Mouse (Mus musculus) kidney, postnatal 25 days (tissue): ENCODE data around the gene Gm20547.
"Not testable (repeated sequence)": the region's sequence is repeated elsewhere in the genome, so short reads cannot be mapped to it uniquely, and the experiment has no call there.

Experiments used
- DNase-seq, 2 experiments: peaks; one replicate each; pipeline ENCODE4 v3.0.0; 2021; ENCODE audit warnings: mixed read lengths in 2 of 2

Gene Gm20547

GRCm38 (mm10) chr17:34881683-34882310 is at the start of gene Gm20547:
Gene Gm20547, minus strand, starts transcription at chr17:34882042.
- peak; percentile 41 to 68 for DNase-seq

DNA sequence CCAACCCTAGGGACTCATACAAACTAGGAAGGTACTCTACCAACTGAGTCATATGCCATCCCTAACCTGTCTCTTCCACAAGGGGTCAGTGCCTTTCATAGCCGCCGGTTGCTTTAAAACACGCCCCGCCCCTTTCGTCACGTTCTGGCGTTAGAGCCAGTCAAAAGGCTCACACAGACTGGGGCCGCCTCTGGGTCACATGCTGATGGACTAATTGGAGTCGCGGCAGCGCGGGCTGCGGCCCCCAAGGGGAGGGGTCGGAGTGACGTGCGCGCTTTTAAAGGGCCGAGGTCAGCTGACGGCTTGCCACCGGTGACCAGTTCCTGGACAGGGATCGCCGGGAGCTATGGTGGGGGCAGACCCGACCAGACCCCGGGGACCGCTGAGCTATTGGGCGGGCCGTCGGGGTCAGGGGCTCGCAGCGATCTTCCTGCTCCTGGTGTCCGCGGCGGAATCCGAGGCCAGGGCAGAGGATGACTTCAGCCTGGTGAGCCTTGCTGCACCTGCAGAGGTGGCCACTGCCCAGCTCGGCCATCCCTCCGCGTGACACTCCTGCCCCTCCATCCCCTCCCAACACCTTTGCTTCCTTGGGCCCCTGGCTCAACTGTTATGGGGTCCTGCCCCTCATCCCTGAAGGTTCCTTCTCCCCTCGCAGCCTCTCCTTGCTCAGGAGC is 49.4 kb upstream of the Gm20547 start, which contains the start of gene Neu1:
TSS of gene Neu1 (plus strand) at position 193 of the 674 bp plus-strand sequence.
- peak; percentile 100 for DNase-seq

DNA sequence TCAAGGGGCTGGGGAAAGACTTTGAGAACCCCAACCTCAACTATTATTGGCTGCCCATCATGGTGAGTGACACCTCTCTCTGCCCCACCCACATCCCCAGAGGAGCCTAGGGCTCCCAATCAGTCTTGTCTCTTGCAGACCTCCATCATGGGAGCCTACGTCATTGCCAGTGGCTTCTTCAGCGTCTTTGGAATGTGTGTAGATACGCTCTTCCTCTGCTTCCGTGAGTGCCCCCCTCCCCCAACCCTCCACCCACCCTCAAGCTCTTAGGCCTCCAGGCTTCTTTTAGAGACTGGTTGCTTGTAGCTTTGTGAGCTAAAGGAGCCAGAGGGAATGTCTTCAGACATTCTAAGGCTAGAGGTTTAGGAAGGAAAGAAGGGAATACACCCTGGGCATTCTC is 47.0 kb upstream of the Gm20547 start:
- no peak for DNase-seq

- no peak for DNase-seq
These were observed 45.6 kb upstream of the Gm20547 start for GRCm38 (mm10) chr17:34927306-34928019.

DNA sequence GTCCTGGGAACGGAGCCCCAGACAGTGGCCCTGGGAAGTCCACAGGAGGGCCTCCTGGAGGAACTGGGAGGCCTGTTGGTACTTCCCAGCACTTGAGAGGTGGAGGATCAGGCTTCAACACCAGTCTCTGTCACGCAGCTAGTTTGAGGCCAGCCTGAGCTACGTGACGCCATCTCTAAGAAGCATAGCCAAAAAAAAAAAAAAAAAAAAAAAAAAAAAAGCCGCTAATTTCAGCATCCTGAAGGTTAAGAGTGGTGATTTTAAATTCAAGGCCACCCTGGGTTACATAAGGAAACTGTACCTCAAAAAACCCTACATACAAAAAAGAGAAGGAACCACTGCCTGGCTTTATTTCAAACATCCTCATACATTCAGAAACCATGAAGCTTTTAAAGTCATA is 42.4 kb upstream of the Gm20547 start:
- DNase-seq = no peak

- no peak for DNase-seq
These were observed 41.1 kb upstream of the Gm20547 start for GRCm38 (mm10) chr17:34922939-34923338.

GRCm38 (mm10) chr17:34917188-34917587 is 35.3 kb upstream of the Gm20547 start:
- DNase-seq = no peak

GRCm38 (mm10) chr17:34916316-34916715 is 34.5 kb upstream of the Gm20547 start:
- peak in 1 of 2 experiments; percentile 51 for DNase-seq

GRCm38 (mm10) chr17:34915410-34915831 is 33.6 kb upstream of the Gm20547 start:
- DNase-seq = peak; percentile 84 to 87

GRCm38 (mm10) chr17:34913930-34914665 is 32.3 kb upstream of the Gm20547 start, which contains the start of gene Slc44a4:
Gene Slc44a4, plus strand, starts transcription at chr17:34914466.
- peak; percentile 68 to 77 for DNase-seq

DNA sequence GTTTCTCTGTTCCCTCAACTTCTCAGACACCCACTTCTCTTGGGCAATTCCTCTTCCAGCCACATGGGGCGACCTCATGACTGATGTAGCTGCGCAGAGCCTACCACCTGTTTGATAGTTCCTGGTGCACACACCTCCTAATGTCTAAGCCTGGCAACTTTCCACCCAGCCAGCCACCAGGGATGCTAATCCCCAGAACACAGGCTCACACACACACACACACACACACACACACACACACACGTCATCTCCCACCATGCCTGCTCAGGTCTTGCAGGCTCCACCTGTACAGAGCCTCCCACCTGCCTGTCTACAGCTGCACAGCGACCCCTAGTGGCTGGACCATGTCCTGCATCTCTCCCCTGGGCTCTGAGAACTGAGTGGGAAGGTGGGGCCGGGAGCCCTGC is 30.1 kb upstream of the Gm20547 start:
- DNase-seq = peak; percentile 87 to 93

- peak; percentile 57 to 83 for DNase-seq
These were observed 29.1 kb upstream of the Gm20547 start for GRCm38 (mm10) chr17:34910982-34911381.

GRCm38 (mm10) chr17:34902895-34903294 is 21.1 kb upstream of the Gm20547 start:
- DNase-seq = no peak

DNA sequence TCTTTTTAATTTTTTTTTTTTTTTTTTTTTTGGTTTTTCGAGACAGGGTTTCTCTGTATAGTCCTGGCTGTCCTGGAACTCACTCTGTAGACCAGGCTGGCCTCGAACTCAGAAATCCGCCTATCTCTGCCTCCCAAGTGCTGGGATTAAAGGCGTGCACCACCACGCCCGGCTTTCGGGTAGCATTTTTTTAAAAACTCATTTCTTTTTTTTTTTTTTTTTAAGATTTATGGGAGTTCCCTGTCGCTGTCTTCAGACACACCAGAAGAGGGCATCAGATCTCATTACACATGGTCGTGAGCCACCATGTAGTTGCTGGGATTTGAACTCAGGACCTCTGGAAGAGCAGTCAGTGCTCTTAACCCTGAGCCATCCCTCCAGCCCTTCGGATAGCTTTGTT is 20.1 kb upstream of the Gm20547 start:
- DNase-seq = not testable (repeated sequence)

GRCm38 (mm10) chr17:34900826-34901225 is 19.0 kb upstream of the Gm20547 start:
- DNase-seq = not testable (repeated sequence)

- DNase-seq = peak; percentile 48 to 67
These were observed 18.0 kb upstream of the Gm20547 start for GRCm38 (mm10) chr17:34899890-34900243.

DNA sequence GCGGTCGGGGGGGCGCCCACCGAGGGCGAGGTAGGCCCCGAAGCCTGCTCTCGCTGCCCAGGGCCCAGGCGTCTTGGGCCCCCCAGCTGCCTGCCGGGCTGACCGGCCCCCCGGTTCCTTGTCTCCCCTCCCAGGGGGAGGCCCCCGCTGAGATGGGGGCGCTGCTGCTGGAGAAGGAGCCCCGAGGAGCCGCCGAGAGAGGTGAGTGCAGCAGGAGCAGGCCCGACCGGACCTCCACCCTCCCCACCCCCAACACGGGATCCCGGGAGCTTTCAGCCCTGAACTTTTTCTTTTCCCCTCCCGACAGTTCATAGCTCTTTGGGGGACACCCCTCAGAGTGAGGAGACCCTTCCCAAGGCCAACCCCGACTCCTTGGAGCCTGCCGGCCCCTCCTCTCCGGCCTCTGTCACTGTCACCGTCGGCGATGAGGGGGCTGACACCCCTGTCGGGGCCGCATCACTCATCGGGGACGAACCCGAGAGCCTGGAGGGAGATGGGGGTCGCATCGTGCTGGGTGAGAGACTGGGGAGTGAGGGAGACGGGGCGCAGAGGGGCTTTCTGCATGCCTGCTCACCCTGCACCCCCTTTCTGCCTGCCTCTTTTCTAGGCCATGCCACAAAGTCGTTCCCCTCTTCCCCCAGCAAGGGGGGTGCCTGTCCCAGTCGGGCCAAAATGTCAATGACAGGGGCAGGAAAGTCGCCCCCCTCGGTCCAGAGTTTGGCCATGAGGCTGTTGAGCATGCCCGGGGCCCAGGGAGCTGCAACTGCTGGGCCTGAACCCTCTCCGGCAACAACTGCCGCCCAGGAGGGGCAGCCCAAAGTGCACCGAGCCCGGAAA is 17.4 kb upstream of the Gm20547 start:
- peak; percentile 52 to 74 for DNase-seq

DNA sequence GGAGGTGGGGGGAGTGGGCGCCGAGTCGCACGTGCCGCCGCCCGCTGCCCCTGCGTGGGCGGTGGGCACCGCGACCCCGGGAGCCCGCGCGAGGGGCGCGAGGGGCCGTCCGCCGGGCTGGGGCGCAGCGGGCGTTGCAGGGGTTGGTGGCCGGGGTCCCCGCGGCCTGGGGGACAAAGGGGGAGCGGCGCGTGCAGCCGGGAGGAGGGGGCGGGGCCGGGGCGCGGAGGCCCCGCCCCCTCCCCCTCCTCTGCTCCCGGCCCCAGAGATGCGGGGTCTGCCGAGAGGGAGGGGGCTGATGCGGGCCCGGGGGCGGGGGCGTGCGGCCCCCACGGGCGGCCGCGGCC is 16.8 kb upstream of the Gm20547 start:
- no peak for DNase-seq

DNA sequence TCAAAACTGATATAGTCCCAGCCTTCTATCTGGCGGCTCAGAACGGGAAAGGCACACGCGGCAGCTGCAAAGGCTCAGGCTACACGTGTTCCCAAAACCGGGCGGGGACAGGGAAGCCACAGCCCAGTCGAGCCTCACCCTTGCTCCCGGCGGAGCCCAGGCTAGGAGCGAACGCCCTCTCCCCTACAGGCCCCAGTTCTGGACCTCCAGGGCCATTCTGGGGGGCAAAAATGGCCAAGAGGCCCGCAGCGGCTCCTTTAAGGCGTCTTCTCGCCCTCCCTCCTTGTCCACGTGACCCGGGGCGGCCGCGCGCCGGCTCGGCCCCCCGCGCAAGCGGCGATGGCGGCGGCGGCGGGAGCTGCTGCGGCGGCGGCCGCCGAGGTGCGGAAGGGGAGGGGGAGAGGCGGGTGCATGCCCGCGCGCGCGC is 16.3 kb upstream of the Gm20547 start, which contains the start of the genes C2 and Ehmt2:
TSS of gene C2 (minus strand) at position 106 of the 427 bp plus-strand sequence.
TSS of gene Ehmt2 (plus strand) at position 310 of the 427 bp plus-strand sequence.
- DNase-seq = peak; percentile 78 to 92

DNA sequence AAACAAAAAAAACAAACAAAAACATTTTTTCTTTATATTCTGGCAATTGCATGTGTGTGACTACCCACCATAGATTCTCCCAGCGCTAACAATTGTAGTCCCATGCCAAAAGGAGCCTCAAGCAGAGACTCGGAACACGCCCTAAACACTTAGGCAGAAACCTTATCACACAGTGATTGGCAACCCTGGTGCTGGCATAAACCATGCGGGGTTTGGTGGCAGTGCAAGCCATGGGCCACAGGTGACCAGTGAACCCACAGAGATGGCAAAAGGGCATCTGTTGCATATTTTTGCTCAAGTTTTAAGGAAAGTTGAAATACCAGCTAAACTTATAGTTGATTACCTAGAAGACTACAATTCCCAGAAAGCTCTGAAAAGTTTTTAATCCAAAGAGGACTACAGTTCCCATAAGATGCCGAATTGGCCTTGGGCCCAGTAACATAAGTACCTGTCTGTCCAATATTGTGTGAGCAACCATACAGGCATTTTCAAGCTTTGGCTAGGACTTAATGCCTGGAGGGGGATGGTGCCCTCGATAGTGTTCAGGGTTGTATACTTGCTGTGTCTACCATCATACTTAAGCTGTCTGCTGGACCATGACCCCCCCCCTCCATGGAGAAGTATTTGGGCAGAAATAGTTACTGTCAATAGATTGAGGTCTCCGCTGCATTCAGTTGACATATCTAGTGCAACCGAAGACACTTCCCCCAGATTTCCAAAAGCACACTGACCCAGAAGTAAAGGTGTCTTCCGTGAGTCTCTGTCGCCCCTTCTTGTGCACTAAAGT is 15.7 kb upstream of the Gm20547 start:
- DNase-seq = peak in 1 of 2 experiments; percentile 57

GRCm38 (mm10) chr17:34896366-34896765 is 14.5 kb upstream of the Gm20547 start:
- DNase-seq = peak in 1 of 2 experiments; percentile 48
